Mouse (Mus musculus): ENCODE data around the gene Ciz1. TPM values are rescaled to one million over a fixed set of nuclear protein-coding genes. Genes with fewer than 3 reads are reported as not detected.

Gene Ciz1
- polyA plus RNA-seq (2011; ENCODE audit: insufficient read length, low read depth, missing spikeins): 41.8 and 47.6 TPM in 2 replicates

- H3K4me1 ChIP-seq (ENCODE audit: control insufficient read depth, insufficient read depth, low read length): peaks cover 5% of the 10 kb centered on the region; the same call in 1 of the 2 replicates
- peak within 1 kb of the TSS; percentile 58 for H3K4me3 ChIP-seq (ENCODE audit: insufficient read depth, low read length)
- H3K27ac ChIP-seq (ENCODE audit: insufficient read depth, low read length): no peak within 1 kb of the TSS; the same call in 1 of the 2 replicates
- TF ChIP-seq CTCF (IDR thresholded peaks at IDR 0.05; ENCODE audit: borderline replicate concordance, insufficient read depth, low read length): no peak
- no peak; the same call in 1 of the 2 replicates for TF ChIP-seq POLR2A (IDR thresholded peaks at IDR 0.05; ENCODE audit: low read depth, low read length)
Measured at GRCm38 (mm10) chr2:32352151-32353006, at the start of gene Ciz1. Ciz1 (plus strand) TSS chr2:32352327.

- H3K4me3 ChIP-seq (ENCODE audit: insufficient read depth, low read length): no peak overlapping the region
- TF ChIP-seq CTCF (IDR thresholded peaks at IDR 0.05; ENCODE audit: borderline replicate concordance, insufficient read depth, low read length) (peak; percentile 50; the same call in 1 of the 2 replicates), POLR2A (IDR thresholded peaks at IDR 0.05; ENCODE audit: low read depth, low read length) (no peak)
- H3K27ac ChIP-seq (ENCODE audit: insufficient read depth, low read length): no peak overlapping the region
- no peaks in the 10 kb centered on the region for H3K4me1 ChIP-seq (ENCODE audit: control insufficient read depth, insufficient read depth, low read length)
Measured at GRCm38 (mm10) chr2:32302952-32303351, 49.2 kb upstream of the Ciz1 start.

GRCm38 (mm10) chr2:32304145-32304832, 47.8 kb upstream of the Ciz1 start:
- Histone ChIP-seq H3K27ac (ENCODE audit: insufficient read depth, low read length) (no peak overlapping the region), H3K4me1 (ENCODE audit: control insufficient read depth, insufficient read depth, low read length) (no peaks in the 10 kb centered on the region), H3K4me3 (ENCODE audit: insufficient read depth, low read length) (no peak overlapping the region)
- TF ChIP-seq POLR2A (IDR thresholded peaks at IDR 0.05; ENCODE audit: low read depth, low read length) (no peak), CTCF (IDR thresholded peaks at IDR 0.05; ENCODE audit: borderline replicate concordance, insufficient read depth, low read length) (peak; percentile 98)

- Histone ChIP-seq H3K4me3 (ENCODE audit: insufficient read depth, low read length) (no peak overlapping the region), H3K4me1 (ENCODE audit: control insufficient read depth, insufficient read depth, low read length) (no peaks in the 10 kb centered on the region), H3K27ac (ENCODE audit: insufficient read depth, low read length) (no peak overlapping the region)
- TF ChIP-seq CTCF (IDR thresholded peaks at IDR 0.05; ENCODE audit: borderline replicate concordance, insufficient read depth, low read length) (no peak), POLR2A (IDR thresholded peaks at IDR 0.05; ENCODE audit: low read depth, low read length) (no peak)
Measured at GRCm38 (mm10) chr2:32305668-32306067, 46.5 kb upstream of the Ciz1 start.

- TF ChIP-seq POLR2A (IDR thresholded peaks at IDR 0.05; ENCODE audit: low read depth, low read length) (no peak), CTCF (IDR thresholded peaks at IDR 0.05; ENCODE audit: borderline replicate concordance, insufficient read depth, low read length) (no peak)
- Histone ChIP-seq H3K4me3 (ENCODE audit: insufficient read depth, low read length) (no peak overlapping the region), H3K27ac (ENCODE audit: insufficient read depth, low read length) (no peak overlapping the region), H3K4me1 (ENCODE audit: control insufficient read depth, insufficient read depth, low read length) (peaks cover 2% of the 10 kb centered on the region; the same call in 1 of the 2 replicates)
Measured at GRCm38 (mm10) chr2:32306176-32306575, 46.0 kb upstream of the Ciz1 start.

- TF ChIP-seq POLR2A (IDR thresholded peaks at IDR 0.05; ENCODE audit: low read depth, low read length) (no peak), CTCF (IDR thresholded peaks at IDR 0.05; ENCODE audit: borderline replicate concordance, insufficient read depth, low read length) (no peak)
Measured at GRCm38 (mm10) chr2:32307247-32307798, 44.8 kb upstream of the Ciz1 start.

GRCm38 (mm10) chr2:32307941-32308760, 44.0 kb upstream of the Ciz1 start:
- Histone ChIP-seq H3K4me3 (ENCODE audit: insufficient read depth, low read length) (no peak overlapping the region), H3K27ac (ENCODE audit: insufficient read depth, low read length) (no peak overlapping the region), H3K4me1 (ENCODE audit: control insufficient read depth, insufficient read depth, low read length) (peaks cover 7% of the 10 kb centered on the region; the same call in 1 of the 2 replicates)
- TF ChIP-seq CTCF (IDR thresholded peaks at IDR 0.05; ENCODE audit: borderline replicate concordance, insufficient read depth, low read length) (peak; percentile 61; the same call in 1 of the 2 replicates), POLR2A (IDR thresholded peaks at IDR 0.05; ENCODE audit: low read depth, low read length) (peak; percentile 41; the same call in 1 of the 2 replicates)

More at GRCm38 (mm10) chr2:32307247-32307798, 44.8 kb upstream of the Ciz1 start:
- H3K4me3 ChIP-seq (ENCODE audit: insufficient read depth, low read length): no peak overlapping the region
- H3K4me1 ChIP-seq (ENCODE audit: control insufficient read depth, insufficient read depth, low read length): peaks cover 7% of the 10 kb centered on the region; the same call in 1 of the 2 replicates
- no peak overlapping the region for H3K27ac ChIP-seq (ENCODE audit: insufficient read depth, low read length)

- no peak overlapping the region for H3K4me3 ChIP-seq (ENCODE audit: insufficient read depth, low read length)
- no peak overlapping the region for H3K27ac ChIP-seq (ENCODE audit: insufficient read depth, low read length)
- H3K4me1 ChIP-seq (ENCODE audit: control insufficient read depth, insufficient read depth, low read length): peaks cover 7% of the 10 kb centered on the region; the same call in 1 of the 2 replicates
- TF ChIP-seq CTCF (IDR thresholded peaks at IDR 0.05; ENCODE audit: borderline replicate concordance, insufficient read depth, low read length) (no peak), POLR2A (IDR thresholded peaks at IDR 0.05; ENCODE audit: low read depth, low read length) (no peak)
Measured at GRCm38 (mm10) chr2:32308870-32309568, 43.1 kb upstream of the Ciz1 start.

All from embryonic fibroblast, embryonic 13.5 days (primary cell).